Mouse (Mus musculus): Measurements from ENCODE around the gene Naa15.

DNA sequence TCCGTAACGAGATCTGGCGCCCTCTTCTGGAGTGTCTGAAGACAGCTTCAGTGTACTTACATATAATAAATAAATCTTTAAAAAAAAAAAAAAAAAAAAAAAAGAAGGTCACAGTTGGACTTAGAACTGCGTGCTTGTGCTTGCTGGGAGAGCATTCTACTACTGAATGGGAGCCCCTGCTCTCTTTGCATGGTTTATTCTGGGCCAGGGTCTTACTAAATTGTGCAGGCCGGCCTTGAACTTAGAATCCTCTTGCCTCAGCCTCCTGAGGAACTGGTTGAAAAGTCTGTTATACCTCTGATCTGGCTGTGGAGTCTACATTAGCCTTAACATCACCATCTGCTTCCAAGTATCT, 34.3 kb upstream of the Naa15 start:
- TF ChIP-seq POLR2A (IDR thresholded peaks at IDR 0.05; ENCODE audit: control insufficient read depth, low read depth, low read length) (no peak), CTCF (IDR thresholded peaks at IDR 0.05; ENCODE audit: control insufficient read depth, insufficient read depth, insufficient replicate concordance, low read depth, low read length) (no peak)
